Mouse (Mus musculus) intestine, postnatal 0 days (tissue): ENCODE measurements at regions not wholly inside any gene's neighbourhood (a gene's known extent, or its start where the extent isn't known, plus 50 kb on each side); places are given as distances from the start of the nearest gene placed in this dataset.
A peak's percentile ranks its signal among the peaks of the same experiment; 100 is the strongest.

Experiments used
- ATAC-seq: fragments of 200-750 bp; cut with Nextera tagmentation; 2 replicates; pipeline ENCODE4 v1.8.0; 2017; ENCODE audit warnings: mild to moderate bottlenecking, moderate TSS enrichment, moderate library complexity
- H3K27ac ChIP-seq: fragments of 300-500 bp; sonication (generic); 2 replicates; pipeline ENCODE4 v1.5.1; 2014; ENCODE audit warnings: mild to moderate bottlenecking, low read depth, low read length, moderate library complexity
- H3K27me3 ChIP-seq: fragments of 300-500 bp; sonication (generic); replicated peaks from 2 replicates; pipeline ENCODE4 v1.6.1; 2014; ENCODE audit warnings: low read length, mixed read lengths; ENCODE audit not compliant: control insufficient read depth, insufficient read depth
- H3K36me3 ChIP-seq: fragments of 300-500 bp; sonication (generic); 2 replicates; pipeline ENCODE4 v1.6.1; 2014; ENCODE audit warnings: mild to moderate bottlenecking, moderate library complexity; ENCODE audit not compliant: control insufficient read depth, insufficient read depth
- H3K4me1 ChIP-seq: fragments of 300-500 bp; sonication (generic); replicated peaks from 2 replicates; pipeline ENCODE4 v1.6.1; 2014; ENCODE audit warnings: antibody characterized with exemption, low read length, mixed read lengths; ENCODE audit not compliant: control insufficient read depth, insufficient read depth
- H3K4me2 ChIP-seq: fragments of 300-500 bp; sonication (generic); replicated peaks from 2 replicates; pipeline ENCODE4 v1.6.1; 2014; ENCODE audit warnings: low read depth, mild to moderate bottlenecking, moderate library complexity
- H3K4me3 ChIP-seq: fragments of 300-500 bp; sonication (generic); 2 replicates; pipeline ENCODE4 v1.5.1; 2014; ENCODE audit warnings: low read depth, low read length
- H3K9ac ChIP-seq: fragments of 300-500 bp; sonication (generic); 2 replicates; pipeline ENCODE4 v1.6.1; 2014; ENCODE audit warnings: mild to moderate bottlenecking, low read depth, low read length
- H3K9me3 ChIP-seq: fragments of 300-500 bp; sonication (generic); 2 replicates; pipeline ENCODE4 v1.6.1; 2016; ENCODE audit warnings: mixed run types; ENCODE audit not compliant: control insufficient read depth
- CTCF ChIP-seq: sonication (generic); IDR thresholded peaks from 2 replicates; pipeline ENCODE4 v1.5.1; 2016; ENCODE audit warnings: low read depth, mild to moderate bottlenecking, control low read depth, antibody characterized with exemption, moderate library complexity
- WGBS: fragments of 180-500 bp; shearing (Covaris S2); extraction: QIAGEN DNeasy Blood & Tissue Kit; methylation state at CpG from one replicate; pipeline ENCODE4 v1.1.7; 2014; 5-methylcytosine and 5-hydroxymethylcytosine counted together

DNA sequence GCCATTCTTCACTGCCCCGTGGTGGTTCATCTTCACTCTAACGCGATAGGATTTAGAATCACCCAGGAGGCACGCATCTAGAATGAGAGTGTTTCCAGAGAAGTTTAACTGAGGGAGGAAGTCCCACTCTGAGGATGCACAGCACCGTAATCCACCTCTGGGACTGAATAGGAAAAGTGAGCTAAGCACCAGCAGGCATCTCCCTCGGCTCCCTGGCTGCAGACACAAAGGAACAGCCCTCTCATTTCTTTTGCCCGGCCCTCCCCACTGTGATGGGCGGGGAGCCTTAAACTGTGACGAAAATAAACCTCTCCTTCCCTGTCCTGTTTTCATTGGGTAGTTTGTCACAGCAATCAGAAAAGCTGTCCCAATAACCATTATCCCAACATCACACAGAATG is 194.1 kb upstream of the Jmjd1c start:
- Histone ChIP-seq H3K36me3 (no peaks in the 10 kb centered on the region), H3K4me2 (peak overlapping the region; percentile 47), H3K9ac (no peak overlapping the region), H3K4me1 (peaks cover 4% of the 10 kb centered on the region; the same call in 1 of the 2 replicates), H3K4me3 (0 out of 2 replicates have a peak overlapping the region, but pooled peaks have one; percentile 7), H3K27ac (no peak overlapping the region), H3K9me3 (no peaks in the 10 kb centered on the region), H3K27me3 (no peaks in the 10 kb centered on the region; the same call in 1 of the 2 replicates)
- WGBS, result 11% methylated on average over 9 of the region's 9 CpGs
- no peak for ATAC-seq
- no peak for TF ChIP-seq CTCF

DNA sequence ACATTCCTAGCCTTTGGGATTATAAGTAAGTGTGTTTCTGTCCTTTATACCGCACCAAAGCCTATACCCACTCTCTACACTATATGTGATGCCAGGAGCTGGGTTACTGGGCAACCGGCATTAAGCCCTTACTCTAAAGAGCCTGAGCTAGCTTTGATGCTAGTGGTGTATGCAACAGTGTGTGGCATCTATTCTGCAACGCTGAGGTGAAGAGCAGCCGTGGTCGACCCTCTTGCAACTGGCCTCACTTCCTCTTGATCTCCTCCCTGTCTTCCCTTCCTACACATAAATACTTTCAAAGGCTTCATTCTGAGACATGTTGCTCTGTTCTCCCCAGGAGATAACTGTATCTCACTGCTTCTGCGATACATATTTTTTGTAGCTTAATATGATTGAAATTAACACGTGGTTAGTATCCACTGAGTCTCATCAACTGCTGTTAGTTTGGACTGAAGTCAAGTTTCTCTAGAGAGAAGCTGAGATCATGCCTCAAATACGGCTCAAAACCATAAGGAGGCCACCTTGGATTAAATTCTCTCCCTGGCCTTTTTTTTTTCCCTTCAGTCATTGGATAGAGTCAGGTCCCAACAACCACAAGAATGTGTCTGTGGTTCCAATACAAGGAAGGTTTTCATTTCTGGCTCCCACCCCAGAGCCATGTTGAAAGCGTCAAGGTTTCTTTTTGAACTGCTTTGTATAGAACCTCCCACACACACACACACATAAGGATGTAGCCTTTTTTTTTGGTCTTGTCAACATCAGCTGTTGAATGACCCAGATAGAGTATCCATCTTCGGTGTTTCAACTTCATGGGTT is 191.2 kb upstream of the Jmjd1c start:
- TF ChIP-seq CTCF, result no peak
- H3K9me3 ChIP-seq, result no peaks in the 10 kb centered on the region
- no peak overlapping the region for H3K27ac ChIP-seq
- WGBS, result 76% methylated on average over 10 of the region's 10 CpGs
- peaks cover 4% of the 10 kb centered on the region; the same call in 1 of the 2 replicates for H3K4me1 ChIP-seq
- no peaks in the 10 kb centered on the region; the same call in 1 of the 2 replicates for H3K27me3 ChIP-seq
- H3K4me3 ChIP-seq, result no peak overlapping the region
- ATAC-seq, result no peak
- H3K9ac ChIP-seq, result no peak overlapping the region
- no peaks in the 10 kb centered on the region for H3K36me3 ChIP-seq
- no peak overlapping the region for H3K4me2 ChIP-seq

DNA sequence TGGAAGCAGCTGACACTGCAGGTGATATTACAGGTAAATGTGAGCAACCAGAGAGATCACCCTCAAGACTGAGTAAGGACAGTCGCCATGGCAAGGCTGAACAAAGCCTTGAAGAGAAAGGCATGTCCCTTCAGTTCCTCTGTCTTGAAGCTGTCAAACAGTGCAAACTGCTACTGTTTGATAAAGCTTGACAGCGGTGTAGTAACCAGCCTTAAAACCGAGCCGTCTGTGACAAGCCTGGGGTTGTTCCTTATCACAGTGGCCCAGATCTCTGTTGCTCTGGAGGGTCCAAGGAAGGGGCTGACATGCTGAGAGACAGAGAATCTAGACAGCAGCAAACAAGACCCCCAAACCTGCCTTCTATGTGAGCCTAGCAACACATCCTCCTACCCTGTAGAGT is 188.1 kb upstream of the Jmjd1c start:
- Histone ChIP-seq H3K36me3 (no peaks in the 10 kb centered on the region), H3K9ac (no peak overlapping the region), H3K9me3 (no peaks in the 10 kb centered on the region), H3K4me2 (no peak overlapping the region), H3K4me3 (no peak overlapping the region), H3K27ac (no peak overlapping the region), H3K27me3 (no peaks in the 10 kb centered on the region), H3K4me1 (no peaks in the 10 kb centered on the region)
- no peak for TF ChIP-seq CTCF
- 71% methylated on average over 4 of the region's 4 CpGs for WGBS
- no peak for ATAC-seq

DNA sequence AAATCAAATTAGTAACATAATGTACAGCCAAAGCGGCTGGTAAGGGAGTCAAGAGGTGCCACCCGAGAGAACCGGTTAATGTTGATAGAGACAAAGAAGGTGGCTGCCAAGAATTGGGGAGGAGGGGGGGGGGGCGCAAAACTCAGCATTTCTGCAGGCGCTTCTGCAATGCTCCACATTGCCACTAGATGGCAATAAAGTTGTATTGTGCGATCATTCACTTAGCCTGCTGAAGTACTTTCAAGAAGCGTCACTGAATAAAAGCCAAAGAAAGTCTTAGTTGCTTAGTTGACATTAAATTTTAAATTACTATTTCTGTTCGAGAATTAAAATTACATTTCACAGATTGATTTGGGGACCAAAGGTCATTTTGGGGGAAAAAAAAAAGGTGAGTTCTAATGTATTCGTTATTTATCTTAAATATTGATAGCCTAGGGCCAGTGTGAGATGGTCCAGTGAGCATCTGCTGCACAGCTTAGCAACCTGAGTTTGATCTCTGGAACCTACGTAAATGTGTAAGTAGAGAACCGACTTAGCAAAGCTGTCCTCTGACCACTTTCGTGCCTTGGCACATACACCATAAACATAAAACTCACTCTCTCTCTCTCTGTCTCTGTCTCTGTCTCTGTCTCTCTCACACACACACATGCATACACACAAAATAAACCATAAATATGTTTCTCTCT is 186.6 kb upstream of the Jmjd1c start:
- ATAC-seq, result no peak
- peak; percentile 97 for TF ChIP-seq CTCF
- H3K27ac ChIP-seq, result 0 out of 2 replicates have a peak overlapping the region, but pooled peaks have one; percentile 46
- H3K9me3 ChIP-seq, result no peaks in the 10 kb centered on the region
- no peaks in the 10 kb centered on the region for H3K36me3 ChIP-seq
- no peak overlapping the region for H3K4me3 ChIP-seq
- no peak overlapping the region for H3K4me2 ChIP-seq
- 14% methylated on average over 12 of the region's 12 CpGs for WGBS
- H3K4me1 ChIP-seq, result 0 out of 2 replicates have a peak, but pooled peaks cover 4% of the 10 kb centered on the region
- no peak overlapping the region for H3K9ac ChIP-seq
- H3K27me3 ChIP-seq, result no peaks in the 10 kb centered on the region

DNA sequence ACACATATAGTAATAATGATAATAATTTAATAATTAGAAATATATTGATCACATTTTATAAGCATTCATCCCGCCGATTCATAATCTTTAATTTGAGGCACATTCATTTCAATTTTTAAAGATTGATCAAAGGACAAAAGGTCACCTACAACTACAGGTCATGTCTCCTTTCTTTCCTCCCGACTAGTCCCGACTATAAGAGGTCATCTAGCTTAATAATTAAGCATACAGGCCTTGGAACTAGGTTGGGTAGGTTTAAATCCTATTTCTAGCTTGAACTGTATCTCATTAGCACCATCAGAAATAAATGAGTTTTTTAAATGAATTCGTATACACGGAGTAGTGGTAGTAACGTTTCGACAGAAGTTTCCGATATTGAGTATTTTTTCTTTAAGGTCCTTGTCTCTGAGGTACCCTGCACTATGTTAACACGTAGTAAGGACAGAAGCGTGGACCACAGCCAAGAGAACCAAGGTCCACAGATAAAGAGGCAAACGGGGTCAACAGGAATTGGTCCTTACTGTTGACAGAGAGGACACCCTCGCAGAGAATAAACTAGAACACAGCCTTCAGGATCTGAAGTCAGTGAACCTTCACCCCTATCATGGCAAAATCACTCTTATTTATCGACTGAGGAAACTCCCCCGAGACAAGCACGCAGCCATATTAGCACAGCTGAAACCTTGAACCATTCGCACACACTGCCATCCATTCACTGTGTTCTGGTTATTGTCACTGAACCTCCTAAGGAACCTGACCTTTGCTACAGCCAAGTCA is 185.8 kb upstream of the Jmjd1c start:
- Histone ChIP-seq H3K4me2 (no peak overlapping the region), H3K4me3 (no peak overlapping the region), H3K27me3 (no peaks in the 10 kb centered on the region), H3K9me3 (no peaks in the 10 kb centered on the region), H3K9ac (no peak overlapping the region), H3K4me1 (0 out of 2 replicates have a peak, but pooled peaks cover 4% of the 10 kb centered on the region), H3K27ac (peak overlapping the region; percentile 46; the same call in 1 of the 2 replicates), H3K36me3 (no peaks in the 10 kb centered on the region)
- WGBS, result 37% methylated on average over 17 of the region's 17 CpGs
- ATAC-seq, result peak; percentile 61
- no peak for TF ChIP-seq CTCF
